Mouse (Mus musculus): ENCODE measurements around the gene A2ml1. TPM values are rescaled to one million over a fixed set of nuclear protein-coding genes. Genes with fewer than 3 reads are reported as not detected.

Gene A2ml1
- polyA plus RNA-seq, 1 experiment from 2014 or later, result not detected

- ATAC-seq (replicated peaks; ENCODE audit: low FRiP score) (peak; percentile 49), DNase-seq (ENCODE audit: low spot score) (no peak)
- H3K4me1 ChIP-seq (replicated peaks; ENCODE audit: control insufficient read depth, insufficient read depth, low read length), result no peaks in the 10 kb centered on the region
- no peaks in the 10 kb centered on the region for H3K36me3 ChIP-seq (ENCODE audit: control insufficient read depth, insufficient read depth, low read length)
- no peak overlapping the region for H3K9ac ChIP-seq (ENCODE audit: low read length)
- no peak overlapping the region for H3K4me3 ChIP-seq (ENCODE audit: low read depth, low read length)
- no peaks in the 10 kb centered on the region for H3K27me3 ChIP-seq (ENCODE audit: control insufficient read depth, insufficient read depth, low read length)
- WGBS, result 49% methylated on average over 10 of the region's 10 CpGs
- H3K9me3 ChIP-seq (ENCODE audit: control insufficient read depth, low read length), result no peaks in the 10 kb centered on the region
- no peak overlapping the region for H3K27ac ChIP-seq (ENCODE audit: low read depth, low read length)
- H3K4me2 ChIP-seq (ENCODE audit: low read depth, low read length, severe bottlenecking), result no peak overlapping the region
Observed at GRCm38 (mm10) chr6:128602463-128603201, 21.2 kb upstream of the A2ml1 start.

- no peaks in the 10 kb centered on the region for H3K9me3 ChIP-seq (ENCODE audit: control insufficient read depth, low read length)
- H3K36me3 ChIP-seq (ENCODE audit: control insufficient read depth, insufficient read depth, low read length), result no peaks in the 10 kb centered on the region
- WGBS, result 60% methylated on average over 3 of the region's 3 CpGs
- H3K9ac ChIP-seq (ENCODE audit: low read length), result no peak overlapping the region
- no peaks in the 10 kb centered on the region for H3K4me1 ChIP-seq (replicated peaks; ENCODE audit: control insufficient read depth, insufficient read depth, low read length)
- H3K27ac ChIP-seq (ENCODE audit: low read depth, low read length), result no peak overlapping the region
- ATAC-seq (replicated peaks; ENCODE audit: low FRiP score), result peak; percentile 19; the same call in 1 of the 2 replicates
- no peak overlapping the region for H3K4me2 ChIP-seq (ENCODE audit: low read depth, low read length, severe bottlenecking)
- no peak for DNase-seq (ENCODE audit: low spot score)
- no peak overlapping the region for H3K4me3 ChIP-seq (ENCODE audit: low read depth, low read length)
- H3K27me3 ChIP-seq (ENCODE audit: control insufficient read depth, insufficient read depth, low read length), result no peaks in the 10 kb centered on the region
Observed at GRCm38 (mm10) chr6:128602026-128602425, 20.6 kb upstream of the A2ml1 start.

GRCm38 (mm10) chr6:128599555-128599954 lies 18.1 kb upstream of the A2ml1 start:
- no peak for DNase-seq (ENCODE audit: low spot score)
- no peak overlapping the region for H3K4me3 ChIP-seq (ENCODE audit: low read depth, low read length)
- no peak overlapping the region for H3K4me2 ChIP-seq (ENCODE audit: low read depth, low read length, severe bottlenecking)
- 64% methylated on average over 4 of the region's 4 CpGs for WGBS
- H3K27ac ChIP-seq (ENCODE audit: low read depth, low read length), result no peak overlapping the region
- H3K9ac ChIP-seq (ENCODE audit: low read length), result no peak overlapping the region
- H3K9me3 ChIP-seq (ENCODE audit: control insufficient read depth, low read length), result no peaks in the 10 kb centered on the region
- no peak for ATAC-seq (replicated peaks; ENCODE audit: low FRiP score)
- H3K36me3 ChIP-seq (ENCODE audit: control insufficient read depth, insufficient read depth, low read length), result no peaks in the 10 kb centered on the region
- H3K4me1 ChIP-seq (replicated peaks; ENCODE audit: control insufficient read depth, insufficient read depth, low read length), result no peaks in the 10 kb centered on the region
- no peaks in the 10 kb centered on the region for H3K27me3 ChIP-seq (ENCODE audit: control insufficient read depth, insufficient read depth, low read length)

GRCm38 (mm10) chr6:128598256-128599047 lies 17.0 kb upstream of the A2ml1 start:
- no peak overlapping the region for H3K27ac ChIP-seq (ENCODE audit: low read depth, low read length)
- 75% methylated on average over 2 of the region's 2 CpGs for WGBS
- H3K4me2 ChIP-seq (ENCODE audit: low read depth, low read length, severe bottlenecking), result no peak overlapping the region
- ATAC-seq (replicated peaks; ENCODE audit: low FRiP score) (no peak), DNase-seq (ENCODE audit: low spot score) (no peak)
- no peak overlapping the region for H3K4me3 ChIP-seq (ENCODE audit: low read depth, low read length)
- H3K9ac ChIP-seq (ENCODE audit: low read length), result no peak overlapping the region
- H3K9me3 ChIP-seq (ENCODE audit: control insufficient read depth, low read length), result no peaks in the 10 kb centered on the region
- no peaks in the 10 kb centered on the region for H3K27me3 ChIP-seq (ENCODE audit: control insufficient read depth, insufficient read depth, low read length)
- no peaks in the 10 kb centered on the region for H3K4me1 ChIP-seq (replicated peaks; ENCODE audit: control insufficient read depth, insufficient read depth, low read length)
- no peaks in the 10 kb centered on the region for H3K36me3 ChIP-seq (ENCODE audit: control insufficient read depth, insufficient read depth, low read length)

GRCm38 (mm10) chr6:128597121-128597522 lies 15.7 kb upstream of the A2ml1 start:
- no peak for DNase-seq (ENCODE audit: low spot score)
- H3K4me2 ChIP-seq (ENCODE audit: low read depth, low read length, severe bottlenecking), result no peak overlapping the region
- H3K9ac ChIP-seq (ENCODE audit: low read length), result no peak overlapping the region
- WGBS, result 44% methylated on average over 9 of the region's 9 CpGs
- H3K9me3 ChIP-seq (ENCODE audit: control insufficient read depth, low read length), result no peaks in the 10 kb centered on the region
- no peaks in the 10 kb centered on the region for H3K4me1 ChIP-seq (replicated peaks; ENCODE audit: control insufficient read depth, insufficient read depth, low read length)
- no peaks in the 10 kb centered on the region for H3K27me3 ChIP-seq (ENCODE audit: control insufficient read depth, insufficient read depth, low read length)
- no peak overlapping the region for H3K4me3 ChIP-seq (ENCODE audit: low read depth, low read length)
- H3K36me3 ChIP-seq (ENCODE audit: control insufficient read depth, insufficient read depth, low read length), result no peaks in the 10 kb centered on the region
- peak; percentile 63; the same call in 1 of the 2 replicates for ATAC-seq (replicated peaks; ENCODE audit: low FRiP score)
- no peak overlapping the region for H3K27ac ChIP-seq (ENCODE audit: low read depth, low read length)

- Histone ChIP-seq H3K27ac (ENCODE audit: low read depth, low read length) (no peak overlapping the region), H3K4me2 (ENCODE audit: low read depth, low read length, severe bottlenecking) (no peak overlapping the region), H3K27me3 (ENCODE audit: control insufficient read depth, insufficient read depth, low read length) (no peaks in the 10 kb centered on the region), H3K9ac (ENCODE audit: low read length) (no peak overlapping the region), H3K4me3 (ENCODE audit: low read depth, low read length) (no peak overlapping the region), H3K4me1 (replicated peaks; ENCODE audit: control insufficient read depth, insufficient read depth, low read length) (no peaks in the 10 kb centered on the region), H3K36me3 (ENCODE audit: control insufficient read depth, insufficient read depth, low read length) (no peaks in the 10 kb centered on the region), H3K9me3 (ENCODE audit: control insufficient read depth, low read length) (no peaks in the 10 kb centered on the region)
- DNase-seq (ENCODE audit: low spot score), result no peak
- ATAC-seq (replicated peaks; ENCODE audit: low FRiP score), result no peak
- WGBS, result 87% methylated on average over 9 of the region's 9 CpGs
Observed at GRCm38 (mm10) chr6:128594651-128595050, 13.2 kb upstream of the A2ml1 start.

- Histone ChIP-seq H3K4me1 (replicated peaks; ENCODE audit: control insufficient read depth, insufficient read depth, low read length) (no peaks in the 10 kb centered on the region), H3K27me3 (ENCODE audit: control insufficient read depth, insufficient read depth, low read length) (no peaks in the 10 kb centered on the region), H3K9me3 (ENCODE audit: control insufficient read depth, low read length) (no peaks in the 10 kb centered on the region), H3K4me2 (ENCODE audit: low read depth, low read length, severe bottlenecking) (no peak overlapping the region), H3K9ac (ENCODE audit: low read length) (no peak overlapping the region), H3K36me3 (ENCODE audit: control insufficient read depth, insufficient read depth, low read length) (no peaks in the 10 kb centered on the region), H3K4me3 (ENCODE audit: low read depth, low read length) (no peak overlapping the region), H3K27ac (ENCODE audit: low read depth, low read length) (no peak overlapping the region)
- 50% methylated on average over 4 of the region's 4 CpGs for WGBS
- DNase-seq (ENCODE audit: low spot score) (no peak), ATAC-seq (replicated peaks; ENCODE audit: low FRiP score) (no peak)
Observed at GRCm38 (mm10) chr6:128589426-128589825, 8.0 kb upstream of the A2ml1 start.

GRCm38 (mm10) chr6:128587619-128588018 lies 6.2 kb upstream of the A2ml1 start:
- H3K9ac ChIP-seq (ENCODE audit: low read length), result no peak overlapping the region
- H3K4me3 ChIP-seq (ENCODE audit: low read depth, low read length), result no peak overlapping the region
- WGBS, result 87% methylated on average over 6 of the region's 6 CpGs
- ATAC-seq (replicated peaks; ENCODE audit: low FRiP score) (no peak), DNase-seq (ENCODE audit: low spot score) (no peak)
- no peaks in the 10 kb centered on the region for H3K36me3 ChIP-seq (ENCODE audit: control insufficient read depth, insufficient read depth, low read length)
- H3K4me1 ChIP-seq (replicated peaks; ENCODE audit: control insufficient read depth, insufficient read depth, low read length), result no peaks in the 10 kb centered on the region
- no peak overlapping the region for H3K27ac ChIP-seq (ENCODE audit: low read depth, low read length)
- H3K27me3 ChIP-seq (ENCODE audit: control insufficient read depth, insufficient read depth, low read length), result no peaks in the 10 kb centered on the region
- H3K9me3 ChIP-seq (ENCODE audit: control insufficient read depth, low read length), result no peaks in the 10 kb centered on the region
- no peak overlapping the region for H3K4me2 ChIP-seq (ENCODE audit: low read depth, low read length, severe bottlenecking)
